Mouse (Mus musculus) kidney, adult 2 months (tissue): Measurements from ENCODE around the gene Zic4.

Experiments used
- CTCF ChIP-seq: fragments of 200-500 bp; conservative IDR thresholded peaks from 2 replicates; pipeline ENCODE4 v1.5.1; 2011; ENCODE audit warnings: low read depth, mild to moderate bottlenecking, control low read depth, low read length, moderate library complexity, mixed read lengths; ENCODE audit not compliant: insufficient read depth, insufficient read length
- POLR2A ChIP-seq: fragments of 200-500 bp; IDR thresholded peaks from one replicate; pipeline ENCODE4 v1.6.1; 2011; ENCODE audit warnings: low read depth, low read length, control low read depth

GRCm38 (mm10) chr9:91368946-91369292 is 6.7 kb downstream of the Zic4 start:
- TF ChIP-seq POLR2A (no peak), CTCF (no peak)
